Mouse (Mus musculus): ENCODE data around the gene Zbtb49. TPM values are rescaled to one million over a fixed set of nuclear protein-coding genes. Genes with fewer than 3 reads are reported as not detected.

Gene Zbtb49
- 7.4 TPM for polyA plus RNA-seq (2014; fragmentation: Illumina TruSeq; extraction: RNeasy Lipid Tissue Mini Kit (QIAGEN cat#74804); ENCODE audit: low read depth, low replicate concordance)

DNA sequence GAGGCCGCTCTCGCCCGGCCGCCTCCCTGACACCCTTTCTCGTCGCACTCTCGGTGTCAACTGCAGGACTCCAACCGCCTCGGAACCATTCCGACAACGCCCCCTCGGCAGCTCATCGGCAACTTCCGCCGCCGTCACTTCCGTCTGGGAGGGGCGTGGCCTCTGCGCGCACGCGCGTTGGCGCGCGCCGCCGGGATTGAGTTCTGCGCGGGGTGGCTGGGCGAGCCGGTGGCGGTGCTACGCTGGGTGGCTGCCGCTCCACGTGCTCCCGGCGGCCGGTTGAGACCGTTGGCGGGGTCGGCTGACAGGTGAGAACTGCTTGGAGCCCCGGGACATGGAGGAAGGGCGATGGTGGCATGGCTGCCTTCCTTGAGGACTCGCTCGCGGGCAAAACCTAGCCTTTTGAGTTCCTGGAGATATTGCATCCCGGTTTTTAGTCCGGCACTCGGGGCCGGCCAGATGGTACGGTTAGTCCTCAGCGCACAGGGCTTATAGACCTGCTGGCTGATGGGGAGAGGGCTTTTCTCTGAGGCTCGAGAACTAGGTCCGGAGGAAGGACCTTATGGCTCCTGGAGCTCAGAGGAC, at the start of gene Zbtb49, which contains the start of gene Lyar:
Gene Zbtb49 (minus strand): TSS at position 130 of the 585 bp plus-strand sequence.
Gene Lyar (plus strand): TSS at position 143 of the 585 bp plus-strand sequence.

DNA sequence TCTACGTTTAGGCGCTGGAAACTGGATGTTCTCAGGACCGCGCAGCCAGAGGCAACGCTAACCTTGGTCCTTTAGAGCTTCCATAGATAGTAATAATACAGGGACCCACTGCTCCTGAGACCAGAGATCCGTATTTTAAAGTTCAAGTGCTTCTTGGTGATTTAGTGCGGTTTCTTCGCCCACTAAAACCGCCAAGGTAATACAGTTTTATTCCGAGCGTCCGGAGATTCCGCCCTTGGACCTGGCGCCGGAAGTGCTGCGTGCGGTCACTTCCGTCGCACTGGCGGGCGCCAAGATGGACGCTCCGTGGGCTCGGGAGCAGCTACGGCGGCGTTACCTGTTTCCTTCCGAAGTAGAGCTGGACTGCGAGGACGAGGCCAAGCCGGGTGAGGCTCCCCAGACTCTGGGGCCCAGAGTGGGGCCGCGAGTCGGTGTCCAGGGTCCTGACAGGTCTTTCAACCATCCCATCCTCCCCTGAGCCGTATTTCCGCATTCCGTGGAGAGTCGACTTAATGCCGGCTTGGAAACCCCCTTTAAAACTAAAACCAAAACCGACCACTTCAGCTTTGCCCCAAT, 39.9 kb upstream of the Zbtb49 start, which contains the start of gene Tmem128:
Gene Tmem128 (plus strand): TSS at position 79 of the 576 bp plus-strand sequence.

DNA sequence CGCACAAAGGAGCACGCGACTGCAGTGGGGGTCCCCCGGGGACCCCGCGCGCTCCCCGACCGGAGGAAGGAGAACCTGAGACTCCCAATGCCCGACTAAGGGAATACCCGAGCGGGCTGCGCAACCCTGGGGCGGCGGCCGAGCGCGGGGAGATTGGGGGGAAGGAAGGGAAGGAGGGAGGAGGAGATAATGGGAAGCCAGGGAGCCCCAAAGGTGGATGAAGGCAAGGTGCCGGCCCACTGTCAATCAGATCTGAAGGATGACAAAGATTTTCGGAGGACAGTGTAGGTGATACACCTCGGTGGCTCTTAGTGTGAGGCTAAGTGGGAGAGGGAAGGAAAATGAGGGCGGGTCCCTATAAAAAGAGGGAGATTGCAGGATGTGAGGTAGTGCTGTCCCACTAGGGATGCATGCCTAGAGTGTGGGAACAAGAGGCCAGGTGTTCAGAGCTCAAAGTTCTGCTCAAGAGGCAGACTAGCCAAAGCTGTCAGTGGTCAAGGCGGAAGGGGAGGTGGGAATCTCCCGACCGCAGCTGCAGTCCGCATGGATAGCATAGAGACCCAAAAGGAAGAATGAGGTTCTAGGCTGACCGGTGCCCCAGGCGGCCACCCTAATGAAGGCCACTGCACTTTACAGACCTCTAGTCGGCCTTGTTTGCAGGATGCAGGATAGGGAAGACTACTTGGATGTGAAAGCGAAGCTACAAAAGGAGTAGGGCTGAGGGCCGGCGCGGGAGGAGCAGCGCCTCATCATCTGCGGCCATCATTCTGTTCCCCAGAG, 60.4 kb downstream of the Zbtb49 start, which contains the start of gene Nsg1:
Gene Nsg1 (minus strand): TSS at position 274 of the 780 bp plus-strand sequence.

Other genes with a start within 250 kb of the Zbtb49 start
- 34.1 TPM for gene Stx18, start 181.7 kb downstream of the Zbtb49 start, polyA plus RNA-seq (2014; fragmentation: Illumina TruSeq; extraction: RNeasy Lipid Tissue Mini Kit (QIAGEN cat#74804); ENCODE audit: low read depth, low replicate concordance)
- 4.6 TPM for gene Nsg1, start 60.5 kb downstream of the Zbtb49 start, polyA plus RNA-seq (2014; fragmentation: Illumina TruSeq; extraction: RNeasy Lipid Tissue Mini Kit (QIAGEN cat#74804); ENCODE audit: low read depth, low replicate concordance)
- gene Lyar, start within 50 bp of the Zbtb49 start, polyA plus RNA-seq (2014; fragmentation: Illumina TruSeq; extraction: RNeasy Lipid Tissue Mini Kit (QIAGEN cat#74804); ENCODE audit: low read depth, low replicate concordance) = 42.9 TPM
- gene Tmem128, start 39.7 kb upstream of the Zbtb49 start, polyA plus RNA-seq (2014; fragmentation: Illumina TruSeq; extraction: RNeasy Lipid Tissue Mini Kit (QIAGEN cat#74804); ENCODE audit: low read depth, low replicate concordance) = 38.5 TPM
- 0.15 TPM for gene Otop1, start 55.5 kb upstream of the Zbtb49 start, polyA plus RNA-seq (2014; fragmentation: Illumina TruSeq; extraction: RNeasy Lipid Tissue Mini Kit (QIAGEN cat#74804); ENCODE audit: low read depth, low replicate concordance)
- gene Drd5, start 98.9 kb upstream of the Zbtb49 start, polyA plus RNA-seq (2014; fragmentation: Illumina TruSeq; extraction: RNeasy Lipid Tissue Mini Kit (QIAGEN cat#74804); ENCODE audit: low read depth, low replicate concordance) = not detected